Mouse (Mus musculus) layer of hippocampus, adult 2 months (tissue): Measurements from ENCODE around the gene Lrp5. TPM values are rescaled to one million over a fixed set of nuclear protein-coding genes. Genes with fewer than 3 reads are reported as not detected.

Experiments
- DNase-seq, 2 experiments: peaks; one replicate each; pipeline ENCODE4 v3.0.0; 2022; ENCODE audit warnings: low spot score in 2 of 2
- H3K27ac ChIP-seq: fragments of 200-600 bp; 2 replicates; pipeline ENCODE4 v1.8.1; 2022
- H3K4me3 ChIP-seq: fragments of 200-600 bp; 2 replicates; pipeline ENCODE4 v1.8.1; 2022; ENCODE audit warnings: mild to moderate bottlenecking
- CTCF ChIP-seq: fragments of 200-600 bp; conservative IDR thresholded peaks from 2 replicates; pipeline ENCODE4 v1.8.1; 2022; ENCODE audit warnings: antibody characterized with exemption, mild to moderate bottlenecking, moderate library complexity
- total RNA-seq, 2 experiments: library from RNA; stranded (reverse); gene quantifications; 2 replicates each; pipeline ENCODE4 v1.2.3; 2021

Lrp5 gene
- total RNA-seq, 2 experiments from 2014 or later: 9.4 to 10.0 TPM

DNA sequence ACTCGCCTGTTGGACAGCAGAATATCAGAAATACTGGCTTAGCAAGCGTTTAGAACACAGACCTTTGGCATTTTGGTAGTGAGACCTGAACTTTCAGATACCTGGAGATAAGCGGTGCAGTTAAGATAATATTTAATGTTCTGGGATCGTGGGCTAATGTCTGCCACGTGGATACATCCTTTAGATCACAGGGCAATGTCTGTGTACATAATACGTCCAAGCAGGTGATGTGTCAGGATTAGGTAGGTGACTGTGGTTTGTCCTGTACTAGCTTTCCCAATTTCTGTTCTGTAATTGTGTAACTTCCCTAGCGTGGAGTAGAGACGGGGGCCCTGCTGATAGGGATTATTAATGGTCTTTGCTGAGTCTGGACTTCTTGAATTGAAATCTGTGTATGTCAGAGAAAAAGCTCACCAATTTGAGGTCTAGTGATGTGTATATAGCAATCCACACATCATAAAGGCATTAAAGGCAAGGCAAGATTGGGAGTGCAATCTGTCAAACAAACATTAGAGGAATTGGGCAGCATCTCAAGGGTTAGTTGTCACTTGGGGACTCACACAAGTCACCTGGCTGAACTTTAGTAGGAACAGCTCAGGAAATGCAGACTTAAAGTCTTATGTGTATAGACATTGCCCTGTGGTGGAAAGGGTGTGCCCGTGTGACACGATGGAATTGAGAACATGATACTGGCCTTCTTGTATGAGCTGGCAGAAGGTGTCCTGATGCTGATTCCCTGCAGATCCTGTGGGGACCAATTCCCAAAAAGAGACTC lies 22.8 kb upstream of the Lrp5 start:
- no peak for TF ChIP-seq CTCF
- H3K27ac ChIP-seq: no peak overlapping the region

DNA sequence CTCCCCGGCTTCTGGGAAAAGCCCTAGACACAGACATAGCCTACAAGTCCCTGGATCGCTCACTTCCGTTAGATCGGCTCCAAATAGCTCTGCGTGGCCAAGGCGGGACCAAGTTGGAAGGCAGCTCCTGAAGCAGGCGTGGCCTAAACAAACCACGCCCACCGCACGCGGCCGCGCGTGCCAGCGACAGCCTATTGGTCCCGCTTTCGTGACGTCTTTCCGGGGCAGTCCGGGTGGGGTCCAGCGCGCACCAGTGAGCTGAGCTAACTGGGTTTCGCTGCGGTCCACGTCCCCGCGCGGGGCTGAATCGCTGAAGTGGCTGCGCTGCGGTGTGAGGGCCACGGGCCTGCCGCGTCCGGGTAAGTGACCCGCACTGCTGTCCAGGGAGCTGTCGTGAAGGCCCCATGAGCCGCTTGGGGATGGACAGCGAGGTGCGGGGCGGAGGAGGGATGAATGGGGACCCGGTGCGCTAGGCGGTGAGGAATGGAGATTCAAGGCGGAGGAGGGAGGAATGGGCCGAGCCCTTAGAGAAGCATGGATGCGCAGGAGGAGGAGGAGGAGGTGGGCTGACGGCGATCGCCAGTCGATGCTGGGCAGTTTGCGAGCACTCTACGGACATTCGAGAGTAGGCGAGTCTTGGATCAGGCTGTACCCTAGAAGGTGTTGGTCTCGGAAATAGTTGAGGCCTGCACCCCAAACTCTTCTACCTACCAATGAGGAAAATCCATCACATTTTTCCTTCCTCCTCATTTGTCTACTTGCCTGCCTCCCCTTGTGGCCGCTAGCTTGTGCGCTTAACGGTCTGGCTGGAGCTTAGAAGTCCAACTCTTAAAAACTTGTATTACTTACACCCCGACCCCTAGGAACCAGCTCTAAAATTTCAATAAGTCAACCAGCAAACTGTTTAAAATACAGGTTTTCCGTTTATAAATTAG lies 22.0 kb upstream of the Lrp5 start, which contains the start of gene 1810055G02Rik:
TSS of gene 1810055G02Rik (plus strand) at position 216 of the 935 bp plus-strand sequence.
- peak; percentile 54 for TF ChIP-seq CTCF
- peak; percentile 98 to 99 for DNase-seq
- peak within 1 kb of the TSS; percentile 77 for H3K4me3 ChIP-seq

More for the DNA sequence above, 22.8 kb upstream of the Lrp5 start:
- H3K4me3 ChIP-seq: peak overlapping the region; percentile 77
- no peak for DNase-seq

GRCm38 (mm10) chr19:3707553-3707952 lies 21.2 kb upstream of the Lrp5 start:
- Histone ChIP-seq H3K4me3 (peak overlapping the region; percentile 77), H3K27ac (peak overlapping the region; percentile 90)
- no peak for TF ChIP-seq CTCF
- peak in 1 of 2 experiments; percentile 38 for DNase-seq

More for the DNA sequence above, 22.0 kb upstream of the Lrp5 start, which contains the start of gene 1810055G02Rik:
- H3K27ac ChIP-seq: peak within 1 kb of the TSS; percentile 90

GRCm38 (mm10) chr19:3706258-3706657 lies 19.9 kb upstream of the Lrp5 start:
- no peak for DNase-seq
- Histone ChIP-seq H3K27ac (no peak overlapping the region), H3K4me3 (no peak overlapping the region)
- TF ChIP-seq CTCF: peak; percentile 69

DNA sequence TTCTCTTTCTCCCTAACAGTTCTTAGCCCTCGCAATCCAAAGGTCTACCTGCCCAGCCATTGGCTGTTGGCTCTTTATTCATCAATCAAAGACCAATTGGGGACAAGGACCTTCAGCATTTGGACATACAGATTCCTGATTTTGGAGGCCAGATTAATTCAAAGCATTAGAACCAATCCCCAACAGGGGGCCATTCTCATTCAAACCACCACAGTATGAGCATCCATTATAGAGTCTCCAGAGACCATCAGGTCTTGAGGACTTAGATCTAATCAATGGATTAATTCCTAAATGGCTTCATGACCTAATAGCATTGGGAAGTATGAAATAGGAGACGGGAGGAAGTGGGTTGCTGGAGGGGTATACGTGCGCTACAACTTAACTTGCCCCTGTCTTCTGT lies 16.1 kb upstream of the Lrp5 start:
- no peak for TF ChIP-seq CTCF
- DNase-seq: no peak
- no peak overlapping the region for H3K27ac ChIP-seq
- no peak overlapping the region for H3K4me3 ChIP-seq

DNA sequence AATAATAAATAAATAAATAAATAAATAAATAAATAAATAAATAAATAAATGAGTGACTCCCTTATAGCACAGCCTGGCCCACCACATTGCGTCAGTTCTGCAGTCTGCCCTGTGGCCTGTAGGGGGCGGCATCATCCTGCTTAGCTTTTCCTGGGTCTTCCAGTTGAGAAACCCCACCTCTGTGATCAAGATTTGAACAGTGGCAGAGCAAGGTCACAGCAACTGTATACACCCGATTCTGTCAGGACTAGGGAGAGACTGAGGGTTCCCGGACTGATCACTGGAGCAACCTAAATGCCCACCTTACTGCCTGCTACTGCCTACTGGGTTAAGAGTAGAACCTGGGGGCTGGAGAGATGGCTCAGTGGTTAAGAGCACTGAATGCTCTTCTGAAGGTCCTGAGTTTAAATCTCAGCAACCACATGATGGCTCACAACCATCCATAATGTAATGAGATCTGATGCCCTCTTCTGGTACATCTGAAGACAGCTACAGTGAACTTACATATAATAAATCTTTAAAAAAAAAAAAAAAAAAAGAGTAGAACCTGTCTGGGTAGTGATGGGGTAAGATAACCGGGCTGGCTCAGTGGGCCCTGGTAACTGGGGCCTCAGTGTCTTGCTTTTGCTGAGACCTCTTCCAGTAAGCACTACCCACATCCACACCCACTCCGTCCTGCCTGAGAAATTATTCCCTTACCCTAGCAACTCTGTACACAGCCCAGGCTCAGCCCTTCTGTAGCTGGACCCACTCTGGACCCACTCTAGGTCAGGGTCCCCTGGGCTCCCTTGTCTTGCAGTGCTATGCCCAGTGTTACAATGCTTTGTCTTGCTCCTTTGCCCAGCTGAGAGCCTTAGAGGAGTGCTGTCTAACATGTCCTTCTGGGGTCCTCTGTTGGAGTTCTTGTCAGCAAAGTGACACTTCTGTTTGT lies 13.4 kb upstream of the Lrp5 start:
- TF ChIP-seq CTCF: peak; percentile 83
- H3K4me3 ChIP-seq: no peak overlapping the region
- no peak overlapping the region for H3K27ac ChIP-seq
- DNase-seq: peak; percentile 65 to 75

DNA sequence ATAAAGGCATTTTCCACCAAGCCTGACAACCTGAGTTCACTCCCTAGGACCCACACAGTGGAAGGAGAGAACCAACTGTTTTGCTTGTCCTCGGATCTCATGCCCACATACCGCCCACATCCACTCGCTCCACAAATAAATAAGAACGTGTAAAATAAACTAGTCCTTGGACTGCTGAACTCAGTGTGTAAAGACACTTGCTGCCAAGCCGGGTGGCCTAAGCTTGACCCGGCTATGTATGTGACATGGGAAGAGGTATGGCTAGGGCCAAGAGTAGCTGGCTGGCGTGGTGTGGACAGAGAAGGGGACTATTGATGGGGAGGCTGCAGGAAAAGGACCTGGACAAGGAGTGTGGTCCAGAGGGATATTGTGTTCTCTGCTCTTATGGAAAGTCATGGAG lies 11.7 kb upstream of the Lrp5 start:
- DNase-seq: no peak
- H3K4me3 ChIP-seq: no peak overlapping the region

DNA sequence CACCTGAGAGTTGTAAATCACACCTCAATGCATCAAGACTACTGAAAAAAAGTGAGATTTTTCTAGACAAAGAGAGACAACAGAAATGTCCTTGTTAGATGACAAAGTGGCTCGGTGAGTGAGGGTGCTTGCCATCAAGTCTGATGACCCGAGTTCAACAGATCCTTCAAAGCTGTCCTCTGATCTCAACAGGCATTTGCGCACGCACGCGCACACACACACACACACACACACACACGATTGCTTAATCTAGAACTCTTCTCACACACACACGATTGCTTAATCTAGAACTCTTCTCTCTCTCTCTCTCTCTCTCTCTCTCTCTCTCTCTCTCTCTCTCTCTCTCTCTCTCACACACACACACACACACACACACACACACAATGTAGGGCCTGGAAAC lies 9.6 kb upstream of the Lrp5 start:
- no peak for TF ChIP-seq CTCF
- Histone ChIP-seq H3K4me3 (no peak overlapping the region), H3K27ac (no peak overlapping the region)
- no peak for DNase-seq

More for the DNA sequence above, 11.7 kb upstream of the Lrp5 start:
- no peak overlapping the region for H3K27ac ChIP-seq
- no peak for TF ChIP-seq CTCF

GRCm38 (mm10) chr19:3695471-3695870 lies 9.1 kb upstream of the Lrp5 start:
- H3K27ac ChIP-seq: no peak overlapping the region
- H3K4me3 ChIP-seq: no peak overlapping the region
- DNase-seq: no peak
- TF ChIP-seq CTCF: no peak

GRCm38 (mm10) chr19:3695006-3695405 lies 8.6 kb upstream of the Lrp5 start:
- no peak for TF ChIP-seq CTCF
- Histone ChIP-seq H3K4me3 (no peak overlapping the region), H3K27ac (no peak overlapping the region)
- DNase-seq: no peak

- DNase-seq: no peak
- Histone ChIP-seq H3K27ac (no peak overlapping the region), H3K4me3 (no peak overlapping the region)
- TF ChIP-seq CTCF: no peak
Measured at GRCm38 (mm10) chr19:3694476-3694875, 8.1 kb upstream of the Lrp5 start.

DNA sequence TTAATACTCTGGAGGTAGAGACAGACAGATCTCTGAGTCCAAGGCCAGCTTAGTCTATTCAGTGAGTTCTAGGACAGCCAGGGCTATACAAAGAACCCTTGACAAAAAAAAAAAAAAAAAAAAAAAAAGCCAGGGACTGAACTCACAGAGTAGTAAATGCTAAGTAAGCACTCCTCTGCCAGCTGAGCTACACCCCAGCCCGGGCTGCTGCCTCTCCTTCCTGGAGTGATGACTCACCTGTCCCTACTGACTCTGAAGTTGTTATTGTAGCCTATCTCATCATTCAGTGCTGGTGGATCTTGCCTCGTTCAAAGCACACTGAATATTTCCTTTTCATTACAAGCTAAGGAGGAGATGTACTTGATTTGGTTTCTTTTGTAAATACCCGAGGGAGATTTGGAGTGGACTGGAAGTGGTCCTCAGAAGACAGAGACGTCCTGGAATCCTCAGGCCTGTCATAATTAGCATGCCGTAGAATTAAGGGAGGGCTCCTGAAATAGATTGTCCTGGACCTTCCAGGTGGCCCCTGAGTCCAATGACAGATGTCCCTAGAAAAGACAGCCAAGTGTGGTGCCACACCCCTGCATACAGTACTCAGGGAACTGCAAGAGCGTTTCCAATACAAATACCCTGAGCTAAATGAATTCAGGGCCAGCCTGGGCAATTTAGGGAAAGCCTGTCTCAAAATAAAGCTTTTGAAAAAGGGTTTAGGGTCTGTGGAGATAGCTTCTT lies 6.2 kb upstream of the Lrp5 start:
- no peak overlapping the region for H3K4me3 ChIP-seq
- no peak for TF ChIP-seq CTCF
- no peak overlapping the region for H3K27ac ChIP-seq
- no peak for DNase-seq
